Mouse (Mus musculus): Measurements from ENCODE around the gene Timm10. TPM values are rescaled to one million over a fixed set of nuclear protein-coding genes. Genes with fewer than 3 reads are reported as not detected.

Gene Timm10
- 2.6 TPM for polyA plus RNA-seq (2014; fragmentation: Illumina TruSeq; extraction: RNeasy Lipid Tissue Mini Kit (QIAGEN cat#74804); ENCODE audit: low read depth, low replicate concordance)

GRCm38 (mm10) chr2:84826488-84827282, at the start of gene Timm10:
TSS of gene Timm10 (plus strand) at chr2:84826997.

GRCm38 (mm10) chr2:84798493-84798921, 28.3 kb upstream of the Timm10 start, which contains the start of gene Ube2l6:
TSS of gene Ube2l6 (plus strand) at chr2:84798828.

GRCm38 (mm10) chr2:84822552-84822951, 4.2 kb upstream of the Timm10 start, which contains the start of gene Smtnl1:
TSS of gene Smtnl1 (minus strand) at chr2:84822652.

GRCm38 (mm10) chr2:84838593-84838949, 11.8 kb downstream of the Timm10 start, which contains the start of gene Slc43a1:
TSS of gene Slc43a1 (plus strand) at chr2:84838850.

Other genes with a start within 250 kb of the Timm10 start
- 200 TPM for gene Ctnnd1, start 176.2 kb upstream of the Timm10 start, polyA plus RNA-seq (2014; fragmentation: Illumina TruSeq; extraction: RNeasy Lipid Tissue Mini Kit (QIAGEN cat#74804); ENCODE audit: low read depth, low replicate concordance)
- not detected for gene Btbd18, start 167.9 kb upstream of the Timm10 start, polyA plus RNA-seq (2014; fragmentation: Illumina TruSeq; extraction: RNeasy Lipid Tissue Mini Kit (QIAGEN cat#74804); ENCODE audit: low read depth, low replicate concordance)
- 10.5 TPM for gene Selenoh, start 156.2 kb upstream of the Timm10 start, polyA plus RNA-seq (2014; fragmentation: Illumina TruSeq; extraction: RNeasy Lipid Tissue Mini Kit (QIAGEN cat#74804); ENCODE audit: low read depth, low replicate concordance)
- not detected for gene Gm28635, start 149.0 kb upstream of the Timm10 start, polyA plus RNA-seq (2014; fragmentation: Illumina TruSeq; extraction: RNeasy Lipid Tissue Mini Kit (QIAGEN cat#74804); ENCODE audit: low read depth, low replicate concordance)
- gene Med19, start 148.6 kb upstream of the Timm10 start, polyA plus RNA-seq (2014; fragmentation: Illumina TruSeq; extraction: RNeasy Lipid Tissue Mini Kit (QIAGEN cat#74804); ENCODE audit: low read depth, low replicate concordance) = 45.8 TPM
- gene Tmx2, start 147.9 kb upstream of the Timm10 start, polyA plus RNA-seq (2014; fragmentation: Illumina TruSeq; extraction: RNeasy Lipid Tissue Mini Kit (QIAGEN cat#74804); ENCODE audit: low read depth, low replicate concordance) = 203 TPM
- gene Zdhhc5, start 111.8 kb upstream of the Timm10 start, polyA plus RNA-seq (2014; fragmentation: Illumina TruSeq; extraction: RNeasy Lipid Tissue Mini Kit (QIAGEN cat#74804); ENCODE audit: low read depth, low replicate concordance) = 79.5 TPM
- 18.6 TPM for gene Clp1, start 99.6 kb upstream of the Timm10 start, polyA plus RNA-seq (2014; fragmentation: Illumina TruSeq; extraction: RNeasy Lipid Tissue Mini Kit (QIAGEN cat#74804); ENCODE audit: low read depth, low replicate concordance)
- gene Ypel4, start 92.9 kb upstream of the Timm10 start, polyA plus RNA-seq (2014; fragmentation: Illumina TruSeq; extraction: RNeasy Lipid Tissue Mini Kit (QIAGEN cat#74804); ENCODE audit: low read depth, low replicate concordance) = not detected
- gene Gm19426, start 83.3 kb upstream of the Timm10 start, polyA plus RNA-seq (2014; fragmentation: Illumina TruSeq; extraction: RNeasy Lipid Tissue Mini Kit (QIAGEN cat#74804); ENCODE audit: low read depth, low replicate concordance) = not detected
- gene Serping1, start 51.6 kb upstream of the Timm10 start, polyA plus RNA-seq (2014; fragmentation: Illumina TruSeq; extraction: RNeasy Lipid Tissue Mini Kit (QIAGEN cat#74804); ENCODE audit: low read depth, low replicate concordance) = 26.3 TPM
- 8.4 TPM for gene Ube2l6, start 28.2 kb upstream of the Timm10 start, polyA plus RNA-seq (2014; fragmentation: Illumina TruSeq; extraction: RNeasy Lipid Tissue Mini Kit (QIAGEN cat#74804); ENCODE audit: low read depth, low replicate concordance)
- gene Smtnl1, start 4.3 kb upstream of the Timm10 start, polyA plus RNA-seq (2014; fragmentation: Illumina TruSeq; extraction: RNeasy Lipid Tissue Mini Kit (QIAGEN cat#74804); ENCODE audit: low read depth, low replicate concordance) = not detected
- 0.36 TPM for gene Slc43a1, start 11.9 kb downstream of the Timm10 start, polyA plus RNA-seq (2014; fragmentation: Illumina TruSeq; extraction: RNeasy Lipid Tissue Mini Kit (QIAGEN cat#74804); ENCODE audit: low read depth, low replicate concordance)
- not detected for gene Rtn4rl2, start 59.7 kb downstream of the Timm10 start, polyA plus RNA-seq (2014; fragmentation: Illumina TruSeq; extraction: RNeasy Lipid Tissue Mini Kit (QIAGEN cat#74804); ENCODE audit: low read depth, low replicate concordance)
- 31.6 TPM for gene Slc43a3, start 109.6 kb downstream of the Timm10 start, polyA plus RNA-seq (2014; fragmentation: Illumina TruSeq; extraction: RNeasy Lipid Tissue Mini Kit (QIAGEN cat#74804); ENCODE audit: low read depth, low replicate concordance)
- gene Prg2, start 153.5 kb downstream of the Timm10 start, polyA plus RNA-seq (2014; fragmentation: Illumina TruSeq; extraction: RNeasy Lipid Tissue Mini Kit (QIAGEN cat#74804); ENCODE audit: low read depth, low replicate concordance) = not detected
- gene Prg3, start 161.2 kb downstream of the Timm10 start, polyA plus RNA-seq (2014; fragmentation: Illumina TruSeq; extraction: RNeasy Lipid Tissue Mini Kit (QIAGEN cat#74804); ENCODE audit: low read depth, low replicate concordance) = not detected
- 85.3 TPM for gene Ssrp1, start 210.2 kb downstream of the Timm10 start, polyA plus RNA-seq (2014; fragmentation: Illumina TruSeq; extraction: RNeasy Lipid Tissue Mini Kit (QIAGEN cat#74804); ENCODE audit: low read depth, low replicate concordance)
- gene P2rx3, start 210.5 kb downstream of the Timm10 start, polyA plus RNA-seq (2014; fragmentation: Illumina TruSeq; extraction: RNeasy Lipid Tissue Mini Kit (QIAGEN cat#74804); ENCODE audit: low read depth, low replicate concordance) = not detected
- 0.69 TPM for gene Tnks1bp1, start 221.0 kb downstream of the Timm10 start, polyA plus RNA-seq (2014; fragmentation: Illumina TruSeq; extraction: RNeasy Lipid Tissue Mini Kit (QIAGEN cat#74804); ENCODE audit: low read depth, low replicate concordance)

Measured in kidney, adult 10 weeks (tissue).